ENCODE assay signal across 8 mouse cellular contexts in genomic region chr13:42866162-42866941, GRCm38 (mm10).
DNase-seq lines count a peak whose midpoint lies in the region; ATAC-seq and TF ChIP-seq lines count a peak whose summit lies in the region.

No protein-coding gene starts in this region.

- no peak for TF ChIP-seq EP300 in lung, postnatal 0 days (IDR thresholded peaks at IDR 0.05)

- H3K4me3 ChIP-seq in gastrocnemius, adult 2 months = peak overlapping the region; percentile 80
- peak overlapping the region; percentile 32 for H3K4me3 ChIP-seq in hindbrain, embryonic 13.5 days
- H3K4me3 ChIP-seq in lung, postnatal 0 days (ENCODE audit: low read depth, low read length) = peak overlapping the region; percentile 72

- intact Hi-C loops in gastrocnemius, adult 2 months (cut with DNase I) = no loop called here

- WGBS in hindbrain, embryonic 13.5 days = 9% methylated on average over 21 of the region's 21 CpGs
- WGBS in lung, postnatal 0 days = 3% methylated on average over 21 of the region's 21 CpGs

- H3K9me3 ChIP-seq in hindbrain, embryonic 13.5 days = no peaks in the 10 kb centered on the region
- no peaks in the 10 kb centered on the region for H3K9me3 ChIP-seq in lung, postnatal 0 days (ENCODE audit: low read length)

- H3K36me3 ChIP-seq in hindbrain, embryonic 13.5 days = no peaks in the 10 kb centered on the region
- H3K36me3 ChIP-seq in lung, postnatal 0 days (ENCODE audit: insufficient read depth, low read length) = no peaks in the 10 kb centered on the region

- peak overlapping the region; percentile 83 for H3K27ac ChIP-seq in gastrocnemius, adult 2 months
- H3K27ac ChIP-seq in hindbrain, embryonic 13.5 days = no peak overlapping the region
- H3K27ac ChIP-seq in lung, postnatal 0 days (ENCODE audit: low read length) = peak overlapping the region; percentile 79

- peak; percentile 85 for DNase-seq in NIH3T3 (ENCODE audit: low read depth)
- peak; percentile 66 to 70 for DNase-seq in cerebellum, postnatal 14 days
- DNase-seq in gastrocnemius, adult 2 months = peak; percentile 62
- DNase-seq in layer of hippocampus, postnatal 14 days (ENCODE audit: low spot score in 2 of 2) = peak; percentile 59 to 67
- DNase-seq in lung, postnatal 0 days (ENCODE audit: low spot score) = peak; percentile 77
- peak; percentile 43 for DNase-seq in ovary, postnatal 14 days (ENCODE audit: low spot score)
- DNase-seq in urinary bladder, postnatal 25 days (ENCODE audit: low spot score) = peak; percentile 25

- peaks cover 24% of the 10 kb centered on the region for H3K4me1 ChIP-seq in hindbrain, embryonic 13.5 days (replicated peaks)
- H3K4me1 ChIP-seq in lung, postnatal 0 days (ENCODE audit: insufficient read depth, low read depth, low read length) = peaks cover 12% of the 10 kb centered on the region; the same call in 1 of the 2 replicates

- peak overlapping the region; percentile 54 for H3K4me2 ChIP-seq in hindbrain, embryonic 13.5 days
- H3K4me2 ChIP-seq in lung, postnatal 0 days (replicated peaks; ENCODE audit: low read depth, low read length) = peak overlapping the region; percentile 71

- peak overlapping the region; percentile 63 for H3K9ac ChIP-seq in hindbrain, embryonic 13.5 days
- peak overlapping the region; percentile 68 for H3K9ac ChIP-seq in lung, postnatal 0 days (replicated peaks; ENCODE audit: low read depth)

- H3K27me3 ChIP-seq in hindbrain, embryonic 13.5 days = no peaks in the 10 kb centered on the region
- no peaks in the 10 kb centered on the region for H3K27me3 ChIP-seq in lung, postnatal 0 days (replicated peaks; ENCODE audit: insufficient read depth, low read length)

- TF ChIP-seq CTCF in gastrocnemius, adult 2 months (IDR thresholded peaks at IDR 0.05) = no peak
- no peak; the same call in 1 of the 2 replicates for TF ChIP-seq CTCF in lung, postnatal 0 days (IDR thresholded peaks at IDR 0.05)

- peak; percentile 68; the same call in 1 of the 2 replicates for ATAC-seq in hindbrain, embryonic 13.5 days (ENCODE audit: low FRiP score)
- peak; percentile 87 for ATAC-seq in lung, postnatal 0 days

Comparison
In these comparisons a context has a peak if more than half of its experiments do, and no peak if none do; other contexts are left out.
1. DNase-seq: peak in every context shown above with its lines; median percentile 85 in NIH3T3; 77 in lung, postnatal 0 days; 68 in cerebellum, postnatal 14 days; 63 in layer of hippocampus, postnatal 14 days; 62 in gastrocnemius, adult 2 months; 43 in ovary, postnatal 14 days; 25 in urinary bladder, postnatal 25 days.